Comparison of ENCODE assay signal across 8 mouse cellular contexts in the genomic region with DNA sequence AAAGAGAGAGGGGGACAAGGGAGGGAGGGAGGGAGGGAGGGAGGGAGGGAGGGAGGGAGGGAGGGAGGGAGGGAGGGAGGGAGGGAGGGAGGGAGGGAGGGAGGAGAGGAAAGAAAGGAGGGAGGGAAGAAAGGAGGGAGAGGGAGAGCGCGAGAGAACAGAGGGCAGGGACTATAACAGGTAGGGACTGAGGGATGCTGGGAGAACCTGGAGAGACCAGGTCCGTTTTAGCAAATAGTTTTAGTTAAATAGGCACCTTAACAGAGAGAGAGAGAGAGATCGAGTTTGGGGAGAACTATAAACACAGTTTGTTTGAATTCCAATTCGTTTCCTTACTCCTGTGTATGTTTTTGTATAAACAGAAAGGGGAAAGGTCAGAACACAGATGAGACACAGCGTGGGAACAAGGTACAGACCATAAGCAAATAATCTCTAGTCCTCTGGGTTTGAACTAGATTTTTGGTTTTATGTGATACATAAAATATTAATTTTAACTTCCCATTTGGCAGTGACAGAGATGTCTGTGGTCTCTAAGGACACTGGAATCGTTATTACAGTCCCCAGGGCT. TPM values are rescaled to one million over a fixed set of nuclear protein-coding genes. Genes with fewer than 3 reads are reported as not detected.
DNase-seq lines count a peak whose midpoint lies in the region; ATAC-seq and TF ChIP-seq lines count a peak whose summit lies in the region.

No protein-coding gene starts in this region.

- H3K9me3 ChIP-seq in heart, embryonic 15.5 days (replicated peaks), result no peaks in the 10 kb centered on the region
- H3K9me3 ChIP-seq in ES-Bruce4 (replicated peaks; ENCODE audit: control insufficient read depth, insufficient read depth, low read length, poor library complexity, severe bottlenecking), result no peaks in the 10 kb centered on the region
- H3K9me3 ChIP-seq in forebrain, embryonic 14.5 days (replicated peaks; ENCODE audit: control insufficient read depth, low read length), result no peaks in the 10 kb centered on the region
- H3K9me3 ChIP-seq in liver, embryonic 13.5 days (replicated peaks), result no peaks in the 10 kb centered on the region

- DNase-seq in heart, adult 9 months (ENCODE audit: low spot score in 2 of 2), result no peak
- DNase-seq in forebrain, embryonic 14.5 days (ENCODE audit: low spot score), result no peak
- no peak for DNase-seq in liver, embryonic 13.5 days
- DNase-seq in adipocyte (ENCODE audit: low spot score), result no peak
- no peak for DNase-seq in left cerebral cortex, adult 11 months (ENCODE audit: low spot score)
- no peak for DNase-seq in cerebellum, postnatal 36 days

- no peaks in the 10 kb centered on the region for H3K36me3 ChIP-seq in heart, embryonic 15.5 days
- no peaks in the 10 kb centered on the region for H3K36me3 ChIP-seq in ES-Bruce4 (ENCODE audit: control insufficient read depth, insufficient read depth, low read length, poor library complexity, severe bottlenecking)
- no peaks in the 10 kb centered on the region for H3K36me3 ChIP-seq in forebrain, embryonic 14.5 days (ENCODE audit: control insufficient read depth, insufficient read depth, low read length)
- H3K36me3 ChIP-seq in liver, embryonic 13.5 days, result no peaks in the 10 kb centered on the region

- peak overlapping the region; percentile 40 for H3K4me3 ChIP-seq in heart, embryonic 15.5 days
- H3K4me3 ChIP-seq in ES-Bruce4 (ENCODE audit: low read depth, low read length), result no peak overlapping the region
- H3K4me3 ChIP-seq in forebrain, embryonic 14.5 days (ENCODE audit: low read depth, low read length), result no peak overlapping the region; the same call in 1 of the 2 replicates
- H3K4me3 ChIP-seq in liver, embryonic 13.5 days (replicated peaks), result 0 out of 2 replicates have a peak overlapping the region, but pooled peaks have one; percentile 39

- no peaks in the 10 kb centered on the region for H3K27me3 ChIP-seq in heart, embryonic 15.5 days
- H3K27me3 ChIP-seq in ES-Bruce4 (ENCODE audit: control insufficient read depth, insufficient read depth, low read length, poor library complexity, severe bottlenecking), result no peaks in the 10 kb centered on the region
- H3K27me3 ChIP-seq in forebrain, embryonic 14.5 days (replicated peaks; ENCODE audit: control insufficient read depth, insufficient read depth, low read length), result no peaks in the 10 kb centered on the region
- peaks cover 29% of the 10 kb centered on the region; the same call in 1 of the 2 replicates for H3K27me3 ChIP-seq in liver, embryonic 13.5 days

- H3K4me1 ChIP-seq in heart, embryonic 15.5 days (replicated peaks), result peaks cover 3% of the 10 kb centered on the region
- no peaks in the 10 kb centered on the region for H3K4me1 ChIP-seq in ES-Bruce4 (ENCODE audit: control insufficient read depth, insufficient read depth, low read length)
- peaks cover 4% of the 10 kb centered on the region; the same call in 1 of the 2 replicates for H3K4me1 ChIP-seq in forebrain, embryonic 14.5 days (ENCODE audit: control insufficient read depth, insufficient read depth, low read length)
- H3K4me1 ChIP-seq in liver, embryonic 13.5 days (replicated peaks), result peaks cover 9% of the 10 kb centered on the region

- no peak overlapping the region for H3K27ac ChIP-seq in heart, embryonic 15.5 days
- H3K27ac ChIP-seq in ES-Bruce4 (ENCODE audit: insufficient read depth, low read length), result peak overlapping the region; percentile 35
- H3K27ac ChIP-seq in forebrain, embryonic 14.5 days (ENCODE audit: low read depth, low read length), result no peak overlapping the region
- no peak overlapping the region for H3K27ac ChIP-seq in liver, embryonic 13.5 days

- peak overlapping the region; percentile 52 for H3K4me2 ChIP-seq in heart, embryonic 15.5 days
- H3K4me2 ChIP-seq in forebrain, embryonic 14.5 days (ENCODE audit: low read length), result peak overlapping the region; percentile 43; the same call in 1 of the 2 replicates
- peak overlapping the region; percentile 51 for H3K4me2 ChIP-seq in liver, embryonic 13.5 days

- TF ChIP-seq POLR2A in ES-Bruce4 (IDR thresholded peaks at IDR 0.05; ENCODE audit: insufficient read depth, low read length), result no peak

- TF ChIP-seq EP300 in ES-Bruce4 (IDR thresholded peaks at IDR 0.05; ENCODE audit: insufficient read depth, low read depth, low read length), result no peak

- ATAC-seq in heart, embryonic 15.5 days (replicated peaks; ENCODE audit: insufficient number of reproducible peaks, insufficient read depth, low FRiP score, low read depth), result no peak
- peak; percentile 33 for ATAC-seq in forebrain, embryonic 14.5 days
- ATAC-seq in liver, embryonic 13.5 days (ENCODE audit: low read depth), result no peak

- H3K9ac ChIP-seq in heart, embryonic 15.5 days, result no peak overlapping the region
- peak overlapping the region; percentile 1; the same call in 1 of the 2 replicates for H3K9ac ChIP-seq in ES-Bruce4 (ENCODE audit: low read depth, poor library complexity, severe bottlenecking)
- H3K9ac ChIP-seq in forebrain, embryonic 14.5 days (ENCODE audit: low read length), result no peak overlapping the region
- no peak overlapping the region for H3K9ac ChIP-seq in liver, embryonic 13.5 days

- 19% methylated on average over 7 of the region's 7 CpGs for WGBS in heart, embryonic 15.5 days
- 27% methylated on average over 7 of the region's 7 CpGs for WGBS in forebrain, embryonic 14.5 days
- 17% methylated on average over 7 of the region's 7 CpGs for WGBS in liver, embryonic 13.5 days (ENCODE audit: insufficient replicate concordance)

- no peak for TF ChIP-seq CTCF in ES-Bruce4 (IDR thresholded peaks at IDR 0.05; ENCODE audit: low read depth, low read length)

RNA-seq across cellular contexts. Expression of gene Klhl7, which starts 22.6 kb away (rescaled TPM):
- polyA plus RNA-seq in heart, embryonic 15.5 days (2015; fragmentation: Nextera tagmentation; extraction: Ambion mirVana), result 43.3 and 44.8 TPM in 2 replicates
- polyA plus RNA-seq in ES-Bruce4 (2011; ENCODE audit: insufficient read depth, insufficient read length, low read depth, missing spikeins), result 31.1 and 34.4 TPM in 2 replicates
- polyA plus RNA-seq in forebrain, embryonic 14.5 days (2014; fragmentation: Nextera tagmentation; extraction: Ambion mirVana), result 184 and 217 TPM in 2 replicates
- 20.1 and 26.3 TPM in 2 replicates for polyA plus RNA-seq in liver, embryonic 13.5 days (2015; fragmentation: Nextera tagmentation; extraction: Ambion mirVana)

RNA-seq across cellular contexts. Expression of gene Fam126a, which starts 47.3 kb away (rescaled TPM):
- 33.9 and 34.5 TPM in 2 replicates for polyA plus RNA-seq in heart, embryonic 15.5 days (2015; fragmentation: Nextera tagmentation; extraction: Ambion mirVana)
- 8.2 and 9.5 TPM in 2 replicates for polyA plus RNA-seq in ES-Bruce4 (2011; ENCODE audit: insufficient read depth, insufficient read length, low read depth, missing spikeins)
- 38.2 and 46.2 TPM in 2 replicates for polyA plus RNA-seq in forebrain, embryonic 14.5 days (2014; fragmentation: Nextera tagmentation; extraction: Ambion mirVana)
- polyA plus RNA-seq in liver, embryonic 13.5 days (2015; fragmentation: Nextera tagmentation; extraction: Ambion mirVana), result 62.7 and 70.9 TPM in 2 replicates

Comparison
In these comparisons a context has a peak if more than half of its experiments do, and no peak if none do; other contexts are left out.
1. H3K4me3 ChIP-seq: peak in heart, embryonic 15.5 days (single experiment) and liver, embryonic 13.5 days (single experiment); none in ES-Bruce4 (single experiment) and forebrain, embryonic 14.5 days (single experiment).
2. Peak in every context shown above with its lines, with median percentiles within 50 percentile points of each other: H3K4me2 ChIP-seq.